Mouse (Mus musculus) adrenal gland, adult 8-10 months (tissue): ENCODE data around the gene D430041D05Rik. TPM values are rescaled to one million over a fixed set of nuclear protein-coding genes. Genes with fewer than 3 reads are reported as not detected.

ENCODE experiments used
- DNase-seq: peaks from one replicate; pipeline ENCODE4 v3.0.0; 2022
- total RNA-seq, 4 experiments: library from RNA; stranded (reverse); gene quantifications; 2 replicates each; pipeline ENCODE4 v1.2.4; 2022

Gene D430041D05Rik
- total RNA-seq, 4 experiments from 2014 or later: 14.7 to 38.0 (median 25.5) TPM

DNA sequence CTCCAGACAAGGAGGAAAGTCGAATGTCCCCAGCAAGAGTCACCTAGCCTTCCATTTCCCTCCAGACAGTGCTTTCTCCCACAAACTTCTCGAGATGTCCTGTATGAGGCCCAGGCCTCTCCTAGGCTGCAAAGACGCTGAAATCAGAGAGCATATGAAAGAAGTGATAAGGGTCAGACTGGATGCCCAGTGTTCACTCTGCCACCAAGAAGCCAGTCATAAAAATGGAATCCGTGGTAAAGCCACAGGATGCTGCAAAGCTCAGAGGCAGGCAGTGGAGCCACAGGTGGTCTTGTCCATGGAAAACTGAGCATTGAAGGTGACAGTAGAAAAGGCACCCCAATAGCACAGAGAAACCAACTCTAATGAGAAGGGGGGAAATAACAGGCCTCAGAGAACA is 2.9 kb downstream of the D430041D05Rik start:
- DNase-seq: no peak

DNA sequence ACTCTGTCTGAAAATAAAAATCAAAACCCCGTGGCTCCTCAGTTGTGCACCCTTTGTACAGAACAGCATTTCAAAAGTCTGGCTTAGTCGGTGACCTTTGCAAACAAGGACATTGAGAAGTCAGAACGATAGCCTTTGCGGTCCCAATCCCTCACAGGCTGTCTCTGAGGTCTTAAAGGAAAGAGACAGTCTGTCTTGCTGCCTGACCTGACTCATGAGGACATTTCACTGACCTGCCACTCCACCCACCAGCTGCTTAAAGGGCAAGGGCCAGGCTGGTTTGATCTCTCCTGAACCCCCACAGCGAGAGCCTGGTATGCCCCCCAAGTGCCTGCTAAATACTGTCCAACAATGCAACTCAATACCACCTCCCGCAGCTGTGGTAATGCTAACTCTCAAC is 6.8 kb downstream of the D430041D05Rik start:
- DNase-seq: peak; percentile 57

DNA sequence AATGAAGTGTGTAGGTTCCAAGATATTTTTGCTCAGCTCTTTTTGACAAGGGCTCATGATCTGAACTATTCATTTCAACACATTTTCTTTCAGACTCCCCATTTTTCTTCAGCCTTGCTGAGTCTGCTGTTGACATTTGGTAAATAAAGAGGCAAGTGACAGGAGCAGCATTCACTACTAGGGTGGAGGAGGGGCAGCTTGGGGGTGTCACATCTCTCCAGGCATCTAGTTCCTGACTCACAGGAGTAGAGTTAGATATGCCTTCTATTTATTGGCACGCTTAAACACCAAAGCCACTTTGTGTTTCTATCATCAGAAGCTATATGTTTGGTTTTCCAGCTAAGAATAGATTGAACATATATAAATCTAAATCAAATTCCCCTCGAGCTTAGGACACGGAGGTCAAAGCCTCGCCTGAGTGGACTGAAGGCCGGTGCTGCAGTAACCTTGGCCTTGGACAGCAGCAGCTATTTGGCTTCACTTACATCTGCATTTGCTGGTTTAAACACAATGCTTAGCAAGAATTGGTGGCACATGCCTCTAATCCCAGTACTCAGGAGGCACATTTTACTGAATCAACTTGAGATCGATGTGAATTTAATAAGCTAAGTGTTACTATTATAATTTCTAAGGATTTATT is 12.0 kb downstream of the D430041D05Rik start:
- peak; percentile 58 for DNase-seq

DNA sequence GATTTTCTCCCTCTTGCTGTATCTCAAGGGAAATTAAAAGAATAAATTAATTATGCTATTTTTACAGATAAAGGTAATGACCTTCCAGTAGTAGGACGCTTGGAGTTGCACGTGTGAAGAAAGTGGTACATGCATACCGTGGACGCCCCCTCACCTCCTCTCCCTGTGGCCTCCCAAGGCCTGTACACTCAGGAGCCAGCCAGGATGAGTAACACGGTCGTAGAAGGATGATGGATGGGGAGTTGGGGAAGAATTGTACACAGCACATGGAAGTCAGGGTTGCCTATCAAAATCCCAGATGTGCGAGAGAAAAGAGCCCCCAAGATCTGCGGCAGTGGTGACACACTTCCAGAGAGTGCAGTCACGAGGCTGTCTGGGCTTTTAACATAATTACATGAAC is 14.9 kb downstream of the D430041D05Rik start:
- DNase-seq: peak; percentile 48

DNA sequence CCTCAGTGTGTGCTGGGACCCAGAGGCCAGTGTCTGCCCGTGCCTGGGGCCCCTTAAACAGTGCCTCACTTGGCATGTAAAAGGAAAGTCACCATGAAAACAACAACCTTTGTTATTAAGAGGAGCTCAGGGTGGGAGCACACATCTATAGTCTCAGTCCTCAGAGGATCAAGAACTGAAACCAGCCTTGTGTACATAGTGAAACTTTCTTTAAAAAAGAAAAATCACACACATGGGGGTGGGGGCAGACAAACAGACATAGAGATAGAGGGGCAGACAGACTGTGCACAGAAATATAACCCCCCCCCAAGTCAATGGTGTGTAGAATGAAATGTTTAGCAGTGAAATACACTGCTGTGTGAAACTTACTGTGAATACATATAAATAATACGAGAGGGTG is 16.0 kb downstream of the D430041D05Rik start:
- no peak for DNase-seq

DNA sequence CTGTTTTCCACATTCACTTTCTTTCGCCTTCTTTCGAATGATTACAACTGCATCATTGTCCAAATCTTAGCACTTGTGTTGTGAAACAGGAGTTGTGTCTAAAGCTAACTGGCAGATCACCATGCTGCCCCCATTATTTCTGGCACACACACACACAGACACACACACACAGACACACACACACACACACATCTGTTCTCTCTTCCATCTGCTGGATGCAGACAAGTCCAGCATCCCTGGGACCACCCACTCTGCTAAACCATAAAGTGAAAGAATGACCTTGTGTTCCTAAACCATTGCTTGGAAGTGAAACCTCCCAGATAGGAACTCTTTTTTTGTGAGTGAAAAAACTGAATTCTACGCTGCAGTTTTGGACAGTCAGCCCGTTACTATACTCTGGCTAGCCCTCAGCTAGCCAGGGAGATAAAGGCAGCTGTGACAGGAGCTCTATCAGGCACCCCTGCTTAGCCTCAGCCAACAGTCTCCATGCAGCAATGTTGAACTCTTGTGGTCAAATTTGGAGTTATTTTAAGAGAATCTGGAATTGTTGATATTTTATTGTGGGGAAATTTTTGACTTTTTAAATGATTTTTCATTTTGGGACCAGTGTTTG is 18.0 kb downstream of the D430041D05Rik start:
- DNase-seq: no peak

DNA sequence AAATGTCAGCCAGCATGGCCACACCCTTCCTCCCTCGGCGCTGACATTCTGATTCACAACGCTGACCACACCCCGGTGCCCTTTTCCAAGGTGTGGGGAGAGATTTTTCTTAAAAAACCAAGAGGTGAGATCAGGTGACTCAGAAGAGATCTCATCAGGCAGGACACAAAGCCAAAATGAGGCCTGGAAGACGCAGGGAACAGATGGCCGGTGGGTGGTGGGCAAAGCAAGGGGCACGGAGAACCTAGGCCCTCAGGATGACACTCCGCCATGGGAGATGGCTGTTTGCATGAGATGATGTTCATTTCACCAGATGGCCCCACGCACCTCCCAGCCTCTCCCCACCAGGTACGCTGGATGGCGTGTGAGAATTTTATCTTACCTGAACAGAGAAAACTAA is 21.6 kb downstream of the D430041D05Rik start:
- no peak for DNase-seq

DNA sequence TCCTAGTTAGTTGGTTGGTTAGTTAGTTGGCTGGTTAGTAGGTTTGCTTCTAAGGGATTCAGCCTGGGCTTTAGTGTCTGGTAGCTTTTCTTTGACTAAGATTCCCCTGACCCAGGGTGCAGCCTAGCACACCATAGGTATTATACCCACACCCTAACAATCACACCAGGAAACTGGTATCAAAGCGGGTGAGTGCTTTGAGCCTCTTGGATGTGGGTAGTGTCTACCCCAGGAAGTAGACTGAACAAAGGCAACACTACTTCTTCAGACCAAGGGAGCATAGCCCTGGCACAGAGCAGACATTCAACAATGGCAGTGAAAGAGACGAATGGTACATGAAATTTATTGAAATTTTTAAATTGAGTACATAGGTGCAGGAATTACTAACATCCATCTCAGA is 24.9 kb downstream of the D430041D05Rik start:
- DNase-seq: no peak

DNA sequence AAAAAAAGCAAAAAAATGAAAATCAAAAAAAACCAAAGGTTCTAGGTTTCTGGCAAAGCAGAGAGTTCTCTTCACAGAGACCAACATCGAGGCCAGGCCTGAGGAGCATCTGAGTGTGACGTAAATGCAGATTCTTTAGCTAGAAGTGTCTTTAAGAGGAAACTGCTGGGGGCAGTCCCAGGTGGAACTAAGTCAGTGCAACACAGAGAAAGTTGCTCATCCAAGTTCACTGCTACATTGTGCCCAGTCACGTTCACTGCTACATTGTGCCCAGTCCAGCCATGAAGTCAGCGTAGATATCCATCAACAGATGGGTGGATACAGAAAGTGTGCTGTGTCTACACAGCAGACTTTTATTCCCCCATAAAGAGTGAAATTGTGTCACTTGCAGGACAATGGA is 27.2 kb downstream of the D430041D05Rik start:
- DNase-seq: no peak

DNA sequence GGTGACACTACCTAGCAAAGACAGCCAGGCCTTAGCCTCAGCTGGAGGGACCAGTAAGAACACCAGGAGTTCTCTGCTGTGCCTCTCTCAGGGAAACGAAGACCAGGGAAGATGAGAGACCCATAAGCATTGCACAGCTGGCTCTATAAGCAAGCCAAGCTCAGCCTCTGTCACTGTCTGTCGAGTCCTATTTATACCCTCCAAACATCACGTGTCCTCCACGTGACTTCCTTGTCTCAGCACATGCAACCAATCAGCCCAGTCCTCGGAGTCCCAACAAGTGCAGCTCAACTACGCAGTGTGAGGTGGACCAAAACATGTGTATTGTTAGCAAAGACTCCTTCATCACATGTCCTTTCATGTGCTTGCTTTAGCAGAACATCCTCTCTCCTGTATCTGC is 28.0 kb downstream of the D430041D05Rik start:
- no peak for DNase-seq

DNA sequence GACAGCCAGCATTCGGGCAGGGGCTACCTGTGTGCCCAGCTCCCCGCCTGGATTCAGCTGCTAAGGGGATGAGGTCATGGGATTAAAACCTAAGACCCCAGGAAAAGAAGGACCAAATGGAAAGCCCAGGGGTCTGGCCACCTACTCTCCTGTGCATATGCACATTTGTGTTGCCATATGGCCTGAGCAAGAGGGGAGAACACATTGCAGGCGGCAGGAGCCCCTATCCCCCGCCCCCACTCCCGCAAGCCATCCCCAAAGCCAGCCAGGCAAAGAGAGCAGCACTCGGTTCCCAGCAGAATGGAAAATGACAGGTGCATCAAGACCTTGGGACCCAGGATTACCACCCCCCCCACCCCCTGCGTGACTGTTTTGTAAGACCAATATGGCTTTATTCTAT is 31.5 kb downstream of the D430041D05Rik start:
- no peak for DNase-seq

DNA sequence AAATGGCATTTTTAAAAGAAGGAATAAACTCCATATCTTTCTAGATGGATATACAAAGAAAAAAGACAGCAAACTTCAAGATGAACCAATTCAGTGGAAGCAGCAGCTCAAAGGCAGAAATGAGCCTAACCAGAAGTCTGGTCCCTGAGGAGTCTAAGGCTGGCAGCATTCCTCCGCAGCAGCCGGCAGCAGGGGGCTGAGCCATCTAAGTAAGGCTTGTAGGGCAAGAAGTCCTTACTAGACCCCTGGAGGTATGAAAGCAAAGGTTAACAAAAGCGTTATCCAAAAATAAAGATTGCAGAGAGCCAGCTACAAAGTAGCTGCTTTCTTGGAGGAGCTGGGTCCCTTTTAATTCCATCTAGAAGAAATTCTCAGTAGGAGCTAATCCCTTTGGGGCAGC is 32.0 kb downstream of the D430041D05Rik start:
- DNase-seq: no peak

DNA sequence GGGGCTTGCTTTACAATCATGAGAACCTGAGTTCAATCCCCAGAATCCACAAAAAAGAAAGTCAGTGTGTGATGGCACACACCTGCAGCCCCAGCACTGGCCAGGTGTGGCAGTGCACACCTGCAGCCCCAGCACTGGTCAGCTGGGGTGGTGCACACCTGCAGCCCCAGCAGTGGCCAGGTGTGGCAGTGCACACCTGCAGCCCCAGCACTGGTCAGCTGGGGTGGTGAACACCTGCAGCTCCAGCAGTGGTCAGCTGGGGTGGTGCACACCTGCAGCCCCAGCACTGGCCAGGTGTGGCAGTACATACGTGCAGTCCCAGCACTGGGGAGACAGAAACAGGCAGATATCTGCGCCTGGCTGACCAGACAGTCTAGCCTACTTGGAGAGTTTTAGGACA is 32.8 kb downstream of the D430041D05Rik start:
- DNase-seq: no peak

DNA sequence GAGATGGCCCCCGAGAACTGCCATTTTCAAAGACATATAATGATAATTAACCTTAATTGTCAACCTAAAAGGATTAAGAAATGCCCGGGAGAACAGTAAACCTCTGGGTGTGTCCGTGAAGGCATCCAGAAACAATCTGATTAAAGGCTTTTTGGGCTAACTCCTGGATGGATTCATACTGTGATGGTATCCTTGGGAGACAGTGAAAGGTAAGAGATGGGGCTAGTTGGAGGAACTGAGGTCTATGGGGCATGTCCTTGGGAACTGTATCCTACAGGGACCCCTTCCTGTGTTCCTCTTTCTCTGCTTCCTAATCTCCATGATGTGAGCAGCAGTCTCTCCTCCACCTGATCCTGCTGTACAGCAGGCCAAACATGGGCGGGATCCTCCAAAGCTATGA is 38.7 kb downstream of the D430041D05Rik start:
- DNase-seq: no peak

DNA sequence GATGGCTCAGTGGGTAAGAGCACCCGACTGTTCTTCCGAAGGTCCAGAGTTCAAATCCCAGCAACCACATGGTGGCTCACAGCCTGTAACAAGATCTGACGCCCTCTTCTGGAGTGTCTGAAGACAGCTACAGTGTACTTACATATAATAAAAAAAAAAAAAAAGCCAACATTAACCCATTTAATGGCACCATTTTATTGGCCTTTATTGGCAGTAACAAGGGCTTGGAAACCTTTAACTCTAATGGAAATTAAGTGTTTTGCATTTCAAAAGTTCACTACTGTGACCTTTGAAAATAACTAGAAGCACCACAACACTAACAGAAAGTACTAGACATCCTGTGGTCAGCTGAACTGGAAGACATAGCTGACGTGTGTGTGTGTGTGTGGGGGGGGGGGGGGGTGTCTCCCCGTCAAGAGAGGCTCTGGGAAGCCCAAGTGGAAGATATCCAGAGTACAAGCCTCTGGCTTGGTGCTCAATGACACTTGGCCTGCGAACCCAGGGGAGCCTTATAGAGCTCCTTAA is 39.1 kb downstream of the D430041D05Rik start:
- no peak for DNase-seq

DNA sequence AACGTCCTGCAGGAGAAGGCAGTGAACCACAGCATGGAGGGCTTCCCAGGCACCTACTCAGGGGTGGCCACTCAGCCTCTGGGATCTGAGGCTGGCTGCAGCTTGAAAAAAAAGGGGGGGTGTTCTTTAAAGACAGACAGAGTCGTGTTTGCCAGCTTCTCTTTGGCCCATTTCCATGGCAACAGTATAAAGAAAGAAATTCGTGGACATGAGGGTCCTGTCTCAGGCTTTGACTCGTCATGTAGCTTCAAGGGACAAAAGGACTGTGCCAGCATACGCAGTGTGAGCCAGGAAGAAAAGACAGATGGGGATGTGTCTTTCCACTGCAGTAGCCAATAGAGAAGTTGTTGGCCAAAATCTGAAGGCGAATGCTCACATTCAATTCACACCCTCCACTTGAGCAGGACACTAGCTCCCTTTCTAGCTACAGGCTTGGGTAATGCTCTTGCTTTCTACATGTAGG is 42.9 kb downstream of the D430041D05Rik start:
- no peak for DNase-seq

DNA sequence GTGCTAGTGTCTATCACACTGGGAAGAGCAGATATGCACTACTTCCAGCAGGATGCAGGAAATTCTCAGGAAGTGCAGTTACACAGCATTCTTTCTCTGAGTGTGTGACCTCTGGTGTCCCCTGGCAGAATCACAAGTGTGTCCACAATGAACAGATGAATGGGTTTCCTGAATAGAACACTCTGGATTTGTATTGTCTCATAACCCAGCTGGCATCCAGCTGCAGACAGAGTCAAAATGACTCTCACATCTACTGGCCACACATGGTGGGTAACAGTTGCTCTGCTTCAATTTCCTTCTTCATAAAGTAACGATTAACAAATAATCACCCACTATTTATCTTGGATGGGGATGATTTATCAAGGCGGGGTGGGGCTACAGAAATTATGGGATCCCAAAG is 43.5 kb downstream of the D430041D05Rik start:
- no peak for DNase-seq

DNA sequence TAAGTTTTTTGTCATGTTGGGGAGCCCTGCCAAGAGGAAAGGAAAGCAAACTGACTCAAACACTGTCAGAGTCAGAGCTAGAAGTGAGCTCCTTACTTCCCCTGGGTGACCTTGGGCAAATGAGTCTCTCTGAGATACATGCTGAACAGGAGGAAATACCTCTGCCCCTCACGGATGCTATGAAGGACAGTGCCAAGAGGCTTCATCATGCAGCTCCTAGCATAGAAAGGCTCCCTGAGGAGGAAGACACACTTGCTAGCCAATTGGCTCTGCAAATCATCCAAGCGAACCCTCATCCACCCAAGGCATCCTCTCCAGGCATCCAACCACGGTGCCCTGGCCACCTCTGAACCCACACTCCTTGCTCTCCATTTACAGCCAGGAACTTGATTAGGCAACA is 51.5 kb downstream of the D430041D05Rik start:
- DNase-seq: no peak

DNA sequence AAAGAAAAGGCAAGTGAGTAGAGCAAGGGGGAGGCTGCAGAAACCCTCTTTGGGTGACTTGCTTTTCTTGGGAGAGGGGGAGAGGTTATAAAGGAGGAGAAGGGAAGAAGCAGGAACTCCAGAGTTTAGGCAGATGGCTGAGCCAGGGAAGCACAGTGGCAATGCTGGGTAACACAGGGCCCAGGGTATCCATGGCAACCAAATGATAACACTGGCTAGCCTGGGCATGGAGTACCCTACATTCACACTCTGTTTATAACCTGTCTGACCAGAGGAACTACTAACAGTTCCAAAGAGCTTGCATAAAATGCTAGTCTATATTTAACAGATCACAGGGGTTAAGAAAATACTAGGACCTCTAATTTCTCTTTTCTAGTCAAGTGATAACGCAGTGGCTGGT is 51.9 kb downstream of the D430041D05Rik start:
- no peak for DNase-seq

DNA sequence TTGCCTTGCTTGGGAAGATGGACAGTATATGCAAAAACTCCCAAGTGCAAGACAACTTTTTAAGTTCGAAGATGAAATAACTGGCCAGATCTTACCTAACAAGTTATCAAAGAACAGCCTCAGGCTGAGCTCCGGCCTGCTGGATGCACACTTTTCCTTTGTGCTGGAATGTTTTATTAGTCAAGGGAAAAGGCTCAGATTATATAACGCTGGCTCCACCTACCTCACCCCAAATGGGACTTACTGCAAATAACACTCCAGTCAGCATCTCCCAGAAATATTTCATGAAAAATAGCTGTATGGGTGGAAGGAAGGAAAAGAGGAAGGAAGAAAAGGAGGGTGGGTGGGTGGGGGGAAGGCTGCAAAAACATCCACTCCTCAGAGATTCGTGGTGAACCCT is 54.3 kb downstream of the D430041D05Rik start:
- DNase-seq: no peak

DNA sequence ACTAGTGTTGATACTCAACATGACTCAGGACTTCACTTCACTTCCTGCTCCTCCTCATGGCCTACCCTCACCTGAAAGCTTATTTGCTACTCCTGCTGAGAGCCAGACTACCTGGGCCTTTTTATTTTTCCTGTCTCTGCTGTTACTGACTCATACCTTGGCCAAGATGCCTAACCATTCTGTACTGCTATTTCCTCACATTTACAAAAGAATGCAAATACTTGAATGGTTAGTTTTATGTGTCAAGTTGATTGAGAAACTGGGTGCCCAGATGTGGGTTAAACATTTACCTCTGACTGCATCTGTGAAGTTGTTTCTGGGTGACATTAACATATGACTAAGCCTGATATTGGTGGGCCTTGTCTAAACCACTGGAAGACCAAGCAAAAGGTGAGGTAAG is 56.7 kb downstream of the D430041D05Rik start:
- no peak for DNase-seq

DNA sequence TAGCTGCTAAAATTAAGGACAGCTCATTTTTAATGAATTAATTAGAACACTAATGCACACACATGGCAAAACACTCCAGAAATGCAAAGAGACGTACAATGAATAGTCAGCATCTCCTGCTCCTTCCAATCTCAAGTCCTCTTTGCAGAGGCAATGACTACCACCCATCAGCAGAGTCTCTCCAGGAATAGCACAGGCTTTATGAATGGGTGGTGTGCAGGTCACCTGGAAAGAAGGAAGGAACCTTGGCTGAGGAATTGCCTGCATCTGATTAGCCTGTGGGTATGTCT is 58.7 kb downstream of the D430041D05Rik start:
- DNase-seq: no peak

DNA sequence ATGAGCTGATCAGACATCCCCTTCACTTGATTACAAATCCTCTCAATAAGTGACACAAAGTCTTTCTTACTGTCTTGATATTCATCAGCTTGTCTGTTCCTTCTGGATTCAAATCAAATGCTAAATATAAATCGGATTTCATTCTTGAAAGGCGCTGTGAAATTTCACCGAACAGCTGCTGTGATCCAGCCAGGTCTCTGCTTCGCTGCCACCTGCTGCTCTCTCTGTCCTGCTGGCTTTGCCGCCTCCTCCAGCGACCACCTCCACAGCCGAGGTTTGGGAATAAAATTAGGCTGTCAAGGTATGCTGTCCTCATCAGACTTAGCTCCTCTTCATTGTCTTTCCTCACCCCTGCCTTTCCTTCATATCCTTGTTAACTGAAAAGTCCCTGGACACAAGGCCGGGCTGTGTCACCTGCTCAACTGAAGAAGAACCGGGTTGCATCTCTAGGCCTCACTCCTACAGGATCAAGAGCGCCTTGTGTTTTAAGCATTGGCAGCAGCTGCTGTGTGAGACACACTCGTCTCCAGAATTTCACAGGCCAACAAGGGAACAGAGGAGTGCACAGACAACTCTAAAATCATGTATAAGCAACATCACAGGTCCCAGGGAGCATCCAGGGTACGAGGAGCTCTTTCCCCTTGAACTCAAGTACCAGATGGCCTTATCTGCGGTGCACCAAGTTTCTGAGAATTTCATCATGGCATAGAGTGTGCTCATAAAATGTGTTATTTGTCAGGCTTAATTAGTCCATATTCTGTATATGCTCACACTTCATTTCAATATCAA is 59.2 kb downstream of the D430041D05Rik start:
- DNase-seq: no peak

DNA sequence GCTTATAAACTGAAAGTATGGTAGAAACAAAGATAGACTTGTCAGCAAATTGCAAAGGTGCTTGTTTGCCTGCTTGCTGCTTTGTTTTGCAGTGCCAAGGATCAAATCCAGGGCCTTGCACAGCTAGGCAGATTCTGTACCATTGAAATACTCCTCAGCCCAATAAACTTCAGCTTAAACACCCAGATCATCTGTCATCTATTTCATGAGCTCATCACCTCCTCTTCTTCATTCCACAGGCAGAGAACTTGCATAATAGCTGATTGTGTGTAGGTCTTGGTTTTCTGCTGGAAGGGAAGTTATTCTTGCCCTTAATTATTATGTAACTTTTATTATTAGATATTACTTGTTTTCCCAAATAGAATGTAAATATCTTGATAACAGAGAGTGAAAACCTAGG is 73.2 kb downstream of the D430041D05Rik start:
- no peak for DNase-seq
